Mouse (Mus musculus): ENCODE data around the gene Trabd. TPM values are rescaled to one million over a fixed set of nuclear protein-coding genes. Genes with fewer than 3 reads are reported as not detected.
A peak's percentile ranks its signal among the peaks of the same experiment; 100 is the strongest.

The Trabd gene
- total RNA-seq, 2 experiments from 2014 or later = 29.5 to 29.7 TPM

DNA sequence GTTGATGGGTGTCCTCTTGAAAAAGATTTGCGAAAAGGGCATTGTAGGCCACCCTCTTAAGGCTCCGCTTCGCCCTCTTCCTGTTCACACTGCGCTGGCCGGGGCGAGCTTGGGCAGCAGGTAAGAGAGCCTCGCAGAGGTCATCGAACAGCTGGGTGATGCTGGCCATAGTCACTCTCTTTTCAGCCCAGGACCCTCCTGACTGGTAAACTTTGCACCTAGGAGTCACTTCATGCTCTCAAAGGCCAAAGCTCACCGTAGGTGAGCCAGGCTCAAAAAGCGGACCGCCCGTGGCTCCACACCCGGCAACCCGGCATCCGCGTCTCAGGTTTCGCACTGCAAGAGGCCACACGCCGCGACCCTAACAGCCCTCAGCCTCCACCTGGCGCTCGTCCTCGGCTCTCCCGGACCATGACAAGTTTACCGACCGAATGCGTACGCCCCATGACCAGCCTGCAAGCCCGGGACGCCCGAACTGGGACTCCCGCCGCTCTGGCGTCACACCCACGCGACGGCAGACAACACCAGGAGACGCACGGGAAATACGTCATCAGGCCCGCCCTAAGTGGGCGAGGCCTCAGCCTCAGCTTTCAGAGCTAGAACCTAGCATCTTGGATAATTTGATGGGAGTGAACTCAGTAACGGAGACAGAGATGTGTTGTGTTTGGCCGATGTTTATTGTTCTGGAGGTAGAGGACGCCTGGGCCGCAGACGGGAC is 47.9 kb downstream of the Trabd start, which contains the start of gene Tubgcp6:
Gene Tubgcp6 (minus strand): TSS at position 464 of the 718 bp plus-strand sequence.
- intact Hi-C loops (cut with DNase I) = loop anchor here (5.0 kb wide), 2 partner anchors 46 to 89 kb away; partner anchors contain the start of genes Ppp6r2 and Trabd

GRCm38 (mm10) chr15:89123595-89123994 is 48.7 kb downstream of the Trabd start:
- DNase-seq = no peak
- intact Hi-C loops (cut with DNase I) = loop anchor here (5.0 kb wide), 2 partner anchors 46 to 89 kb away; partner anchors contain the start of genes Ppp6r2 and Trabd

More for the DNA sequence above, 47.9 kb downstream of the Trabd start, which contains the start of gene Tubgcp6:
- peak; percentile 89 to 94 for DNase-seq

DNA sequence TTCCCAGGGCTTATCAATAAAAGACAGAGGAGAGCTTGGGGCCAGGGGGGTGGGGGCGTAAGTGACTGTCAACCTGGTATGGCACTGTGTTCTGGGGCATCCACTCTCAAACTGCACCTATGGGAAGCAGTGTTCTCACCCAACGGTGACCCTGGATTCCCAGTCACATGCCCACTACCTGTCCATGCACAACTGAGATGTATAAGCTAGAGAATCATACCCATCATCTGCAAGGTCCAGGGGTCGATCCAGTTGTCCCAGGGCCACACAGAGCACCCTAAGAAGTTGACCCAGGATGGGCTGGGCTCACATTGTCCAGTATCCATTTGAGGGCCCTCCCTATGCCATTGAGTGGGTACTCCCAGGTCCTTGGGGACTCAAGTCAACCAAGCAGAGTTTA is 49.4 kb downstream of the Trabd start:
- intact Hi-C loops (cut with DNase I) = loop anchor here (5.0 kb wide), 2 partner anchors 47 to 88 kb away; partner anchors contain the start of genes Ppp6r2 and Trabd
- no peak for DNase-seq

- DNase-seq = no peak
- intact Hi-C loops (cut with DNase I) = loop anchor here (5.0 kb wide), 1 partner anchor 227 kb away; no protein-coding TSS in a partner anchor
Measured at GRCm38 (mm10) chr15:89125351-89125750, 50.4 kb downstream of the Trabd start.

- intact Hi-C loops (cut with DNase I) = loop anchor here (5.0 kb wide), 1 partner anchor 226 kb away; no protein-coding TSS in a partner anchor
- DNase-seq = no peak
Measured at GRCm38 (mm10) chr15:89126622-89127021, 51.7 kb downstream of the Trabd start.

DNA sequence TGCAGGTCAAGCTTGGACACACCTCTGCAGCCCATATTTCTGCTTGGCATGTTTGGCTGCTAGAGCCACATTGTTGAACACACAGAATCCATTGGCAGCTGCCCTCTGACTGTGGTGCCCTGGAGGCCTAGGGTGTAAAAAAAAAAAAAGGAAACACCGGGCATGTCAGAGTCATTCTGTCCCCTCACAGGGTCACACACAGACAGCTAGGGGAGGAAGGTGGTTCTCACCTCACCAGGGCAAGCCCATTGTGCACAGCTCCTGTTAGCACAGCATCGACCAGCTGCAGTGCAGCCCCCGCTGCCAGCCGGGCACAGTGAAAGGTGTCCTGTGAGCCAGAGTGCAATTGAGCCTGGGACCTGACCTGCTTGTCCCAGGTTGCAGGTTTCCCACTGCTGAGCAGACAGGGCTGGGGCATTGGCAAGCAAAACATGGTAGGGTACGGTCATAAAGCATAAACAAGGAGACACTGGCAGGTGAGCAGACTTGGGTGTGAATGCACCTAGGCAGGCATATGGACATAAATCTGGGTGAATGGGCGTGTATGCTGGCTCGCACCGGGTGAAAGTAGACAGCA is 52.5 kb downstream of the Trabd start:
- intact Hi-C loops (cut with DNase I) = loop anchor here (5.0 kb wide), 1 partner anchor 225 kb away; no protein-coding TSS in a partner anchor
- DNase-seq = peak in 1 of 2 experiments; percentile 17

DNA sequence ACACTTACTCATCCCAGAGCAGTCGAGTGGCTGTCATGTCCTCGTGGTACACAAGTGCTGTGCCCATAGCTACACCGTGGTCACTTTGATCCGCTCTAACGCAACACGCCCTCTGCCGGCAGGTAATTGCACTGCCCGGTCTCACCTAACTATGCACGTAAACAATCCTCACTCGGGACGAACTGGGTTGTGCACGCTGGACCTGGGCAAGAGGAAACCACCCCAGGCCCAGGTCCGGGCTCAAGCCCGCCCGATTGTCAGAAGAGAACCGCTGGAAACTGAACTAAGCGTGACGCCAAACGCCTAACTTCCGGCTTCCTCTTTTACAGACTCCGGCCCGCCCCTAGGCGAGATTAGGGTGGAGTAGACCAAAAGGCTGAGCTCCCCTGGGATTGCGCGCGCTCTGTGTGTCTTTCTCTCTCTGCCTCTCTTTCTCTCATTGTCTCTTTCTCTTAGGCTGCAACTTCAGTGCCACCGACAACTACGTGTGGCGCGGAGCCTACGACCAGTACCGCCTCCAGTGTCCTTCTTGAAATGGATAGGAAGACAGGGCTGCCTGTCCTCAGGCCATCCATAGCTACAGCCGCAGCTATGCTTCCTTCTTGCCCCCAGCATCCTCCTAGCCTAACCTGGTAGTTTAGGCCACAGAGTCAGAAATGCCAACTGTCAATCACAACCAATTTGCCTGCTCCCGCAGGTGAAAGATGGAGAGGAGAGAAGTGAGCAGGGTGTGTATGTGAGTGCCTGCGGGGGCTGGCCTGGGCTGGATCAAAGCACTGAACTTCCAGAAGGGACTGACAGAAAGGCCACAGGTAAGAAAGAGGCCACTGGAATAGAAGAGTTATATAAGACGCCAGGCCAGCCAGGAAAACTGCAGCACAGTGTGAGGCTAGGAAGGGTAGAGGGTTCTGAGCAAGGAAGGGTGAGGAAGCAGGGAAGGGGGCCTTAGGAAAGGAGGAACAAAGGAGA is 53.7 kb downstream of the Trabd start, which contains the start of gene Hdac10:
Gene Hdac10 (minus strand): TSS at position 319 of the 969 bp plus-strand sequence.
- peak; percentile 76 to 89 for DNase-seq
- intact Hi-C loops (cut with DNase I) = loop anchor here (5.0 kb wide), 1 partner anchor 224 kb away; no protein-coding TSS in a partner anchor

- intact Hi-C loops (cut with DNase I) = no loop called here
Measured at GRCm38 (mm10) chr15:89130245-89130644, 55.3 kb downstream of the Trabd start.

GRCm38 (mm10) chr15:89131316-89131715 is 56.4 kb downstream of the Trabd start:
- DNase-seq = no peak
- intact Hi-C loops (cut with DNase I) = no loop called here

More at GRCm38 (mm10) chr15:89130245-89130644, 55.3 kb downstream of the Trabd start:
- DNase-seq = no peak

Other genes with a start within 250 kb of the Trabd start
- gene Pim3, start 212.9 kb upstream of the Trabd start, total RNA-seq (2021) = 10 to 100 TPM; 22.1 to 32.2 TPM
- not detected for gene Ttll8, start 120.7 kb upstream of the Trabd start, total RNA-seq (2021)
- gene Mlc1, start 96.1 kb upstream of the Trabd start, total RNA-seq (2021) = not detected
- not detected for gene Mov10l1, start 92.2 kb upstream of the Trabd start, total RNA-seq (2021)
- not detected for gene Panx2, start 15.4 kb upstream of the Trabd start, total RNA-seq (2021)
- gene Selenoo, start 14.0 kb downstream of the Trabd start, total RNA-seq (2021) = 10 to 100 TPM; 12.5 to 14.4 TPM
- 1 to 10 TPM; 7.0 to 8.0 TPM for gene Tubgcp6, start 48.0 kb downstream of the Trabd start, total RNA-seq (2021)
- 1 to 10 TPM; 4.9 to 6.4 TPM for gene Hdac10, start 53.6 kb downstream of the Trabd start, total RNA-seq (2021)
- gene Mapk12, start 65.6 kb downstream of the Trabd start, total RNA-seq (2021) = 100 to 1,000 TPM; 131 to 136 TPM
- 1 to 10 TPM in 1 of 2 experiments, under 1 TPM in 1; 0.79 to 1.1 TPM for gene Mapk11, start 74.5 kb downstream of the Trabd start, total RNA-seq (2021)
- gene Plxnb2, start 105.7 kb downstream of the Trabd start, total RNA-seq (2021) = 1 to 10 TPM; 8.9 to 9.6 TPM
- gene Dennd6b, start 121.4 kb downstream of the Trabd start, total RNA-seq (2021) = 1 to 10 TPM; 7.6 to 9.0 TPM
- gene Ppp6r2, start 136.4 kb downstream of the Trabd start, total RNA-seq (2021) = 10 to 100 TPM; 81.0 to 85.9 TPM
- 10 to 100 TPM; 62.0 to 62.1 TPM for gene Sbf1, start 240.2 kb downstream of the Trabd start, total RNA-seq (2021)
- not detected for gene Adm2, start 247.6 kb downstream of the Trabd start, total RNA-seq (2021)